Mouse (Mus musculus): ENCODE data around the gene Sp9.

Sp9 gene

DNA sequence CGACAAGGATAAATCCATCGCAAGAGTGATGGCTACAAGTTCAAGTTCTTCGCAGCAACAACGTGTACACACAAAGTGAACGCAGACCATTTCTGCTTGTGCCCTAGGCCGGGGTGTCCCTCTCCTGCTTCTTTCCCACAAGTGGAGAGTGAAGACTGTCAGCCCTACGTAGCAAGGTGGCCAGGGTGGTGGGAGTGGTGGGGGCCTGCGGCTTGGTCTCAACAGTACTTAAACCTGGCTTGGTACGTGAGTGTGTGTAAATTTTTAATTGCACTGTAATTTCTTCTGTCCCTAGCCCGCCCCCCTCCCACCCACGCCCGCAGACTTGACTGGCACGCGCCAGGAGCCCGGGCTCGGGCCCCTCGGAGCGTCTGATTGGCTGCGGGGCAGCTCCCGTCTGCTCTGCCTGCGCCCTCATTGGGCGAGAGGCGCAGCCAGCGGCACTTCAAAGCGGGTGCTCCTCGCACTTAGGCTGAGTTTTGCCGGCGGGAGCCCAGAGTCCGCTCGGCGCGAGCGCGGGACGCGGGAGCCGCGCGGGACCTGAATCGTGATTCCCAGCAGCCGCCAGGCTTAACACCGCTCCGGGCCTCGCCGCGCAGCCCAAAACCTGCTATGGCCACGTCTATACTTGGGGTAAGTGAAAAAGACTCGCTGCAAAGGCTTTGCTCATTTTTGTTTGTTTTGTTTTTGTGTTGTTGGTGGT, at the start of gene Sp9:
Gene Sp9, plus strand, starts transcription at position 467 of the 703 bp plus-strand sequence.
- no peak for DNase-seq

DNA sequence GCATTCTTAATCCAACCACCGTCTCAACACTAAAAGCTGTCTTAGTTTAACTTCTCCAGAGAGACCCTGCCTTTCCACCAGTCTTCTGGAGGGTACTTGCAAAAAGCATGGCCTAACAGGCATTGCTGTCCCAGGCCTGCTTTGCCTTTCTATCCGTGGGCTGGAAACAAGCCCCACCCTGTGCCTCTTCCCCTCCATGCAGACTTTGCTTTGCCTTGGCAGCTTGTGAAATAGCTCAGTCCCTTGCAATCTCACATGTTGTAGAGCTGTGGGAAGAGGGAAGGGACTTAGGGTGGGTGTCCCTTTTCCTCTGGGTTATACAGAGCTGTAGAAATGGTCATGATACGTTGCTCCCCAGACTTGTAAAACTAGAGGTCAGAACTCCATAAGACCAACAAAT, 40.6 kb upstream of the Sp9 start:
- no peak for DNase-seq

DNA sequence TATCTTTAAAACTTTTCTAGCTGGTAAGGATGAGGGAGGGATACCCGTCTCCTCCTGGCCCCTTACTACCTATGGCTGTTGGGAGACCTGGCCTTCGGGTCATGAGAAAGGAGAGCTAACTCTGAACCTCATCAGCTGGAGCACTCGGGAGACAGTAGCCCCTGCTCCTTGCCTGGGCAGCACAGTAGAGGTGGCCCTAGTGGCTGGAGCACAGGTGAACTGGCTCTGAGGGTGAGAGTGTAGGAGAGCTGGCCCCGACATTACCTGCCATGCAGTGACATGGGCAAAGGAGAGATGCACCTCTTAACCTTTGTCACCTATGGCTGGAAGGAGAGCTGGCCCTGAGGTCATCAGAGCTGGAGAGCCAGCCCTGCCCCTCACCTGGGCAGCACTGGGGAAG, 30.4 kb upstream of the Sp9 start:
- DNase-seq, result no peak

DNA sequence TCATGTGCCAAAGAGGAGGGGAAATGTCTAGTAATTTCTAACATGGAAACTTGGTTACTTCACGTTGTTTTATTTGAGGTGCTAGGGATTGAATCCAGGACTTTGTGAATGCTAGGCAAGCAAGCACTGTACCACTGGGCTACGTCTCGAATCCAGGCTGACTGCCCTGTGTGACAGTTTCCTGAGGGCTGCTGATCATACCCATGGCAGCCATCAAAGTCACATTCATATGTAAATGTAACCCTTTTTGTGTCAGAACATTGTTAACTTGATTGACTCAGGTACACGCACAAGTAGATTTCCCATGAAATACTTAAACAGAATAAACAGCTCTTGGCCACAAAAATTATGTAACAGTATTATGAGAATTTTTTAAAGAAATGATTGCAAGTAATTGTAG, 23.0 kb upstream of the Sp9 start:
- DNase-seq, result no peak

DNA sequence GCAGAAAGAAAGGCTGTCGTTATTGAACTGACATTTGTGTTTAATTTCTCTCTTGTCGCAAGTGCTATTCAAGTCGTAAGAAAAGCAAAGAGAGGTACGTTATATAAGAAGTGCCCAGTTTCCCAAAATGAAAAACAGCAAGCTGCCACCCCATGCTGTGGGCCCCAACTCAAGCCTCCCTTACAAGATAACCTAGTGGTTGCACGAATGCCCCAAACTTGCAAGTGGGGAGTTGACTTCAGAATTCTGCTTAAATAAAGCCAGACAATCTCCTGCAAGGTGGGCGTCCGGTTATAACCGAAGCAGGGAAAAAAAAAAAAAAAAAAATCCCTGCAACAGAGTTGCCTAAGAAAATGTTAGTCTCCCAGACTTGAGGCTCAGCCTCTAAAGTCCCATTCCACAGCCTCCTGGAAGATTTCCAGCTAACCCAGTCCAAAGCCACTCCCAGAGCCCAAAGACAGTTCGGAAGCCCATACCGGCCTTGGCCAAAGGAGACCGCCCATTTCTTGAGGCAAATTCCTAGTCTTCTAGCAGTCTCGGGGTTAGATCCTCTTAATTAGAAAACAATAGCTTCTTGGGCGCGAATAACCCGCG, 8.5 kb upstream of the Sp9 start:
- no peak for DNase-seq

DNA sequence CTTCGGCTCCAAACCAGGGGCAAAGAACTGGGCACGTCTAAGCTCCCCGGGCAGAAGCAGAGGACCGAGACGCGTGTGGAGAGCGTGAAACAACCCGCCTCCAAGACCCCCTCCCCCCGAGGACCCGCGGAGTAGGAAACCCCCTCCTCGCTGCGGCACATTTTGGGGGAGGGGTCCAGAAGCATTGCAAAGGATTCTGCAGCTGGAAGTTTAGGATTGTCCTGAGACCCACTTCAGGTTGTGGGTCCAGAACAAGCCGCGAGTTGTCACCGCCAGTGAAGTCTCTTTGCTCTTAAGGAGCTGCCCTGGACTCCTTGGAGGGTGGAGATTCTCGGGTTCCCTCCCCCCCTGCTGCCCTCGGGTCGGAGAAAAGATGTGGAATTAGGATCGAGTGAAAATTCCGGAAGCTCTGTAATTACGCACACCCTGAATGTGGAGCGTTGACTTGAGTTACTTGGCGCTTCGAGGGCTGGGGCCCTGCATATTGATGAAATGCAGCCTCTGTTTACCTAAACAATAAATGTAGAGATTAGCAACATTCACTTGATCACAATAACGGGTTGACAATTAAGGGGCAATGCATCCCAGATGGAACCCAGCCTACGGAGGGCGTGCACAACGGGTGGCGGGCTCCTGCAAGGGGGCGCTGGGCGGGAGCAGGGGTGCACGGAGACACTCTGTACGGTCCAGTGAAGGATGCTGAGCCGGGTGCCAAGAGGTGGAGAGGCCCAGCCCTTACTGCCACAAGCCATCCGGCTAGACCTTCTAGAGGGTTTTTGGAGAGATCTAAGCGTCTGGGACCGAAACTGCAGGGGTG, 7.7 kb upstream of the Sp9 start:
- no peak for DNase-seq

DNA sequence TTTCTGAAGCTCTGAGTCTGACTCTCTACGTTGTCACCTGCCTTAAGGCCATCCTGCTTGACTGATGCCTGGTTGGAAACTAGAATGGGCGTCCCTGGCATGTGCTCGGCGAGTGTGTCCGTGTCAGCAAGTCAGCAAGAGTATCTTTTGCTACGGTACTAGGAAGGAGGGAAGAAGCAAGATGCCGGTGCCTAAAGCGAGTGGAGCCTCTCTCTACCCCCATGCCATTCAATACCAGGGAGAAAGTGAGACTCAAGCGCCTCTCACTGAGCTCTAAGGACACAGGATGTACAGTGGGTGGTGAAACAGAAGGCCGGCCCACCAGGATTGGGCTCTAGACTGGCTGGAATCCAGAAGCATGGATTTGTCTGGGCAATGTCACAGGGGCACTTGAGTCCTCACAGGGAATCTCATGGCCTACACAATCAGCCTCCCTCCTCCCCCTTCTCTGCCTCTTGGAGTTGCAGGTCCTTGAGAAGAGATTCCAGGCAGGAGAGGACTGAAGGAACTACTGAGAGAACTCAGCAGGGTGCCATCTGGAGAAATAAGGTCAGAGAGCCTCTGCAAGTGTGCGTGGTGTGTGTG, 7.0 kb upstream of the Sp9 start:
- DNase-seq, result no peak

DNA sequence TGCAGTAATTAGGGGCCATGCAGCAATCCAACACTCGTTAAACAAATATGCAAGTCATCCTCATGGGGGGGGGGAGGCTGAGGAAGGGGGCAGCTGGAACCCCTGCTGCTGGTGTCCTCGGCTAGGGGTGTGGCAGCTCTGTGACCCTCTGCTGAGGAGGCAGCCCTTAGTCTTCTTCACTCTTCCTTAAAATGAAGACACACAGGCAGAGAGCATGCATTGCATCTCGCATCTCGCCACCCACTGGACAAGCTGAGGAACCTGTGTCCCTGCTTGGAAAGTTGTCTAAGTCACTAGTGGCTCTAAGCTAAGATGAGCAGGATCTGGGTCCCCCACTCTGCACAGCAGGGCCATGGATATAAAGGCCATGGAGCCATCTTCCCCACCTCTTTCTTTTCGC, 5.7 kb upstream of the Sp9 start:
- DNase-seq, result no peak

DNA sequence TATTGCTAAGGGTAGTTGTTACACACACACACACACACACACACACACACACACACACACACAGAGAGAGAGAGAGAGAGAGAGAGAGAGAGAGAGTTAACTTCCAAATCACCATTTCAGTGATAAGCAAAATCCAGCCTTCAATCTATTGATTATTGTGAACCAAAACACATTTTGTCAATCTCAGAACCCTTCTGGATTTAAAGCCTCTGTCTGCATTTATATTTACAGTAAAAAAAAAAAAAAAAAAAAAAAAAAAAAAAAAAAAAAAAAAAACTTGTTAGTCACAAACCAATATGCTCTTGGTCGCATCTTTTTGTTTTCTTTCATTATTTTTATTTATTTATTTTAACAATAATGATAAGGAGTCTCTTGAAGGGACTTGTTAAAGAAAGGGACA, 5.1 kb upstream of the Sp9 start:
- DNase-seq, result no peak

DNA sequence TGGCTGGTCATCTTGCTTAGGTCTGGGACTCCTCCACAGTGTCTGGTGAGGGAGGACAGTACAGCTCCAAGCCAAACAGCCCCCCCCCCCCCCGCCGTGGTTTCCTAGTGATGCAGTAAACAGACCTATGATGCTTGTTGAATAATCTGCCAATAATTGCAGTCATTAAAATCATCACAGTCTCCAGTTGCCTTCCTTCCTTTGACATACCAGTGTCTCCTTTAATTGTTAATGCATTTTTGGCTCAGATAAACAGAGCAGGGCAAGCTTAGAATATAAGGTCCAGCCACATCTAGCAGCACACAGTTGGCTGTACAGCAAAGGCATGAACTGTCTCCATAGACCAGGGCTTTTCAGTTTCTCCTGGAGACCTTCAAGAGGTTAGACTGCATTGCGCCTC, 4.5 kb upstream of the Sp9 start:
- no peak for DNase-seq

DNA sequence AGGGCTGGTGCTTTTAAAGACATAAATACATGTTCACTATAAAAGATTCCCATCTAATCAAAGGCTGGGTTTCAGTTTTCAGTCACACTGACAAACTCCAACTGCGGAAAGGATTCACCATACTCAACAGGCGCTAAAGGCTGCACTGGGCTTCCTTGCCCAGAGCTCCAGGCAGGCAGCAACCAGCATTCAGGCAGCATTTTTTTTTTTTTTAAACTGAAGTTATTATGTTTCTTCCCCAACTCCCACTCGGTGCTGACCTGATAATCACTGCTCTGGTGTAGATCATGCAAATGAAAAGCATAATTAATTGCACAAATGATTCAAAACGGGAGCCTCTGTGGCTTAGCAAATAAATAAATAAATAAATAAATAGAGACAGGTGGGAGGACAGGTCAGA, 3.9 kb upstream of the Sp9 start:
- no peak for DNase-seq

DNA sequence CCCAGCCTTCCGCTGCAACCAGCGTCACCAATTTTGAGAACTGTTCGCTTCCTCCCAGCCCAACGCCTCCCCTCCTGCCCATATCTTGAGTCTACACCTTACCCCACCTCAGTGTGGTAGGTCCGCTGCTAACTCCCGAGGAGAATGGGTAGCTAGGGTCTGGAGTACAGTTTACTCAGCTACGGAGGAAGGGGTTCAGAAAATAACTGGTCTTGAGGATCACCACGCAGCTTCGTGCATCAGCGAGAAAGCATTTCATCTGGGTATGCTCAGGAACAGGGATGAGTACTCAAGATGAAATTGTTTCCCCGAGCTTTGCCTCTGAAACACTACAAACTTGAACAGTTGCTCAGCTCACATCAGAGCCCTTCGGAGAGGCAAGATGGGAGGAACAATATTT, 3.4 kb upstream of the Sp9 start:
- DNase-seq, result no peak

DNA sequence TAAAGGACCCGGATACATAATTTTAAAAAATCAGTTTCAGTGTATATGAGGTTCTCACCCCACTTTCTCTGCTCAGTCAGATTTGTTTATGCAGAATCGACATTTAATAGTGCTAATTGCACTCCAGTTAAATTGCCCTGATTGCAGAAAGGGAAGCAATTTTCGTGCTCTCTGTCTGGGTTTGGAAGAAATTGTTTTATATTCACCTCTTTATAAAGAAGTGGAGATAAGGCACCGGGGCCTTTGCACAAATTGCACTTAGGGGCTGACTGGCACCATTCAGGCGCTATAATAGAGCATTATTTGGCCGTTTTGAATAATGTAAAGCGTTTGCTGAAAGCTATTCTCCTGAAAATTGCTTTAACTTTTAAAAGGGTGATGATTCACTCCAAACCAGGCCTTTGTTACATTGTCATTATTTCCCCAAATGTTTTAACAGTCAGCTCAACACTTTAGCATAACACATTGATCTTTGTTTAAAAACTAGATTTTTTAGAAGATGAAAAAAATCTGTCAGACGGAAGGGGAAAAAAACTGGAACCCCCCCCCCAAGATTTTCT, 2.8 kb upstream of the Sp9 start:
- DNase-seq, result no peak

DNA sequence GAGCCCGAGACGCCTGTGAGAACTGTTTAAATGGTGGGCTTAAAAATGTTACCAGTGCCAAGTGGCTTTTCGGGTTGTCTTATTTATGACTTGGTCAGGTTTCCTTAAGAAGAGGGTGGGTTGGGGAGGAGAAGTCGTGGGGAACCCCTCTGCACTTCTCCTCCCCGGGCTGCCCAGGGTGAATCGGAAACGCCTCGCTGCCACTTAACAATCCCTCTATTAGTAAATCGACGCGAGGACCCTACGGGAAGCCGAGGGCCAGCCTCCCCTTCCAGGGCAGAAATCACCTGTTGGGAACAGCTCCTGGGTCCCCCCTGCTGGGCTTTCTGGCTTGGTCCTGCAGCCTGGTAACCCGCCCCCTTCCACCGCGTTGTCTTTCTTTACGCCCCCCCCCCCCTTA, 2.1 kb upstream of the Sp9 start:
- DNase-seq, result no peak

DNA sequence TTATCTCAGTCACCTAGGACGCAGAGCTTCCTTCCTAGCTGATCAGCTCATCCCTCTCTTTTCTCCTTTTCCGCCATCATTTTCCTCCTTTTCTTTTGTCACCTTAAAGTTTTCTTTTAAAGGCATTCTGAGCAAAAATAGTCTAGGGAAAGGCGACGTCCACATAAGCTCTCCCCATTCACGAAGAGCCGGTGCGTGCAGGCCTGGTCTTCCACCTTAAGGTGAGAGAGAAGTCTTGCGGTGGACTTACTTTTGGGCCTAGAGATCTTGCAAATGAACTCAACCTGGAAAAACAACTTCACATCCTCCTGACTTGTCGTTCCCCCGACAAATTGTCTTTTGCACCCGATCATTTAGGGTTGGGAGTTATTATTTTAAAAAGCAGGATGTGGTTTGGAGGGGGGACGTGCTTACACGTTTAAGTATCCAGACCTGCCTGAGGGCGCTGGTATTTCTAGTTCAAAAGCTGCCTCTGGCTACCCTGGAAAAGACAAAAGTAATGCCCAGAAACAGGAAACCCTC, 1.6 kb upstream of the Sp9 start:
- no peak for DNase-seq

DNA sequence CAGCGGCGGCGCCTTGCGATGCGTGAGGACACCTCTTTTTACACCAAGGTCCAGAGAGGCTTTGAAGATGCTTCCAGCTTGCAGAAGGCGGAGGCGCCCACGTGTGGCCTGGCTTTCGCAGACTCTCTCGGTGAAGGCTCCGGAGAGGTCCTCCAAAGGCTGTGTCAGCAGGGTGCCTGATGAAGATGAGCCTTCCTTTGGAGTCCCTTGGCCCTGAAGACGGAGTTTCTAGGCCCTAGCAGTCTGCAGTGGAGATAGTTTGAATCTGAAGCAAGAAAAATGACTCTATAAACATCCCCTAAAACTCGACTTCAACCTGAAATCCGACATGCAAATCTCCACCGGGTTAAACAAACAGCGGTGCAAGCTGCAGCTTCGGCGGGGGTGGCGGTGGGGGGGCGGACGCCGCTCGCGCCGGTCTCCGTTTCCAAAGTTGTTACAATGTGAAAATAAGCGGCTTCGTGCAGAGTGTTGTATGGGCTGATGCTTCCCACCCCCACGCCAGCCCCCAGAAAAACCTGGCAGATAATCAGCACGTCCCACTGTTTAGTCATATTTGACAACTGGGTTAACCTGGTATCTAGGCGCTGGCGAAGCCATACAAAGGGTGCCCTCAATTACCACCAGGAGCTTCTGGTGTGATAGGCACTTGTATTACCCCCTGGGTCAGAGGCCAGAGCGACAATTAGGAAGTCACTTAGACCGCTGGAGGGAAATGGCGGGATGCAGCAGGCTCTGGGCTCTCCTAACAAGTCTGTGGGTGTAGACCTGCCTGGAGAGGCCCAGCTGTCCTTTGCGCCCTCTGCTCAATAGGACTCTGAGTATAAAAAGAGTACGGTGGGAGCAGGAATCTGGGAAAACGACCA, 899 bp upstream of the Sp9 start:
- DNase-seq, result no peak

DNA sequence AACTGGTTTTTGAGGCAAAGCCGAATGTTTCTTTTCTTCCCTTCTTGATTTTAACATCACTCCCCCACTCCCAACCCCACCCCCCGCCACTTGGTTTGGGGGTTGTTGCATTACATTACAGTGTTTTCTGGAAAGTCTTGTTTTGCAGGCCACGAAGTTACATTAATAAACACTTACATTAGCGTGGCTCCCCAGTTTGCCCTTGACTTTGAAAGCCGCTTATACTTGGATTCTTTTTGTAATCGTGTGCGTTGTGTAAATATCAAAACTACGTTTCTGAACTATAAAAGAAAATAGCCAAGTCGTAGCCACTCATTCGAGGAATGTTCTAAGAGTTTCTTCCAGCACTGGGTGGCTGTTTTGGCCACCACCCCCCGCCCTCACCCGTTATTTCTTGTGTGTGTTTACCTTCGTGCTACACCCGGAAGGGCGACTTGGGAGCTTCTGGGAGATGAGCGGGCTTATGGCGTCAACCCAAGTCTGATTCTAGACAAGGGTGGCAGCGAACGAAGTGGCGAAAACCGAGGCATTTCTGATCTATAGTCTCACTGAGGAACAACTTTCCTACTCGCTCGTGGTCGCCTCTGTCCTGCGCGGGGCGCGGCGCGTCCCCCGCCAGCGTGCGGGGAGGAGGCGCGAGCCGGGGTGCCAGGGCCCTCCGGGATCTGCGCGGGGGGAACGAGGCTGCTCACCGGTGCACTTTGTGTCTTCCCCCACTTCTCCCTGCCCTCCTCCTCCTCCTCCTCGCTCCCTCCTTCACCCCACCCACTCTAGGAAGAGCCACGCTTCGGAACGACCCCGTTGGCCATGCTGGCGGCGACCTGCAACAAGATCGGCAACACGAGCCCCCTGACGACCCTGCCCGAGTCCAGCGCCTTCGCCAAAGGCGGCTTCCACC, 875 bp downstream of the Sp9 start:
- no peak for DNase-seq

DNA sequence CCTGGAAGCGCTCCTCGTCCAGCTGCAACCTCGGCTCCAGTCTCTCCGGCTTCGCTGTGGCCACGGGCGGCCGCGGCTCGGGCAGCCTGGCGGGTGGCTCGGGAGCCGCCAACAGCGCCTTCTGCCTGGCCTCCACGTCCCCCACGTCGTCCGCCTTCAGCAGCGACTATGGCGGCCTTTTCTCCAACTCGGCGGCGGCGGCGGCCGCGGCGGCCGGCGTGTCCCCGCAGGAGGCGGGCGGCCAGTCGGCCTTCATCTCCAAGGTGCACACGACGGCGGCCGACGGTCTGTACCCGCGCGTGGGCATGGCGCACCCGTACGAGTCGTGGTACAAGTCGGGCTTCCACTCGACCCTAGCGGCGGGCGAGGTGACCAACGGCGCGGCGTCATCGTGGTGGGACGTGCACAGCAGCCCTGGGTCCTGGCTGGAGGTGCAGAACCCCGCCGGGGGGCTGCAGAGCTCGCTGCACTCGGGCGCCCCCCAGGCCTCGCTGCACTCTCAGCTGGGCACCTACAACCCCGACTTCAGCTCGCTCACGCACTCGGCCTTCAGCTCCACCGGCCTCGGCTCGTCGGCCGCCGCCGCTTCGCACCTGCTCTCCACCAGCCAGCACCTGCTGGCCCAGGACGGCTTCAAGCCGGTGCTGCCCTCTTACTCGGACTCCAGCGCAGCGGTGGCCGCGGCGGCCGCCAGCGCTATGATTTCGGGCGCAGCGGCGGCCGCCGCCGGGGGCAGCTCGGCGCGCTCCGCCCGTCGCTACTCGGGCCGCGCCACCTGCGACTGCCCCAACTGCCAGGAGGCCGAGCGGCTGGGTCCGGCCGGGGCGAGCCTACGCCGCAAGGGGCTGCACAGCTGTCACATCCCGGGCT, 1.8 kb downstream of the Sp9 start:
- DNase-seq, result no peak

DNA sequence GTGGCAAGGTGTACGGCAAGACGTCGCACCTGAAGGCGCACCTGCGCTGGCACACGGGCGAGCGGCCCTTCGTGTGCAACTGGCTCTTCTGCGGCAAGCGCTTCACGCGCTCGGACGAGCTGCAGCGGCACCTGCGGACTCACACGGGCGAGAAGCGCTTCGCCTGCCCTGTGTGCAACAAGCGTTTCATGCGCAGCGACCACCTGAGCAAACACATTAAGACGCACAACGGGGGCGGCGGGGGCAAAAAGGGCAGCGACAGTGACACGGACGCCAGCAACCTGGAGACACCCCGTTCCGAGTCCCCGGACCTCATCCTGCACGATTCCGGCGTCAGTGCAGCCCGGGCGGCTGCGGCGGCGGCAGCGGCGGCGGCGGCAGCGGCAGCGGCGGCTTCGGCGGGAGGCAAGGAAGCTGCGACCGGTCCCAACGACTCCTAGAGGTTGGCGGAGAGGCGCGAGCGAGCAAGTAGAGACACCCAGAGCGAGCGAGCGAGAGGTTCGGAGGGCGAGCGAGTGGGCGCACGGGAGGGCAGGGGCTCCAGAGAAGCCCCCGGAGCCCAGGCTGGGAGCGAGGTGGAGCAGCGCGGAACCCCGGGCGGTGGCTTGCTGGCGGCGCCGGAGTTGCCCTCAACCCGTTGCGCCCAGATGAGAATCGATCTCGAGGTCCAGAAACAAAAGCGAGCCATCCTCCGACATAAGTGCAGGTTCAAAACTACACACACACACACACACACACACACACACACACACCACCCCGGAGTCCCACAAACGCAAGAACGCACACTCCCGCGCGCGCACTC, 2.6 kb downstream of the Sp9 start:
- no peak for DNase-seq
